Mouse (Mus musculus): ENCODE results near the gene Uvrag.

The Uvrag gene

GRCm38 (mm10) chr7:98916581-98916980, 224.4 kb downstream of the Uvrag start:
- no peak for DNase-seq

- peak; percentile 35 for DNase-seq
Observed at GRCm38 (mm10) chr7:98912953-98913360, 228.0 kb downstream of the Uvrag start.

- no peak for DNase-seq
Observed at GRCm38 (mm10) chr7:98911276-98911675, 229.7 kb downstream of the Uvrag start.

- no peak for DNase-seq
Observed at GRCm38 (mm10) chr7:98910712-98911111, 230.2 kb downstream of the Uvrag start.

GRCm38 (mm10) chr7:98910164-98910563, 230.8 kb downstream of the Uvrag start:
- no peak for DNase-seq

GRCm38 (mm10) chr7:98907476-98907875, 233.5 kb downstream of the Uvrag start:
- DNase-seq = no peak

- peak; percentile 46 for DNase-seq
Observed at GRCm38 (mm10) chr7:98904659-98905362, 236.1 kb downstream of the Uvrag start.

- DNase-seq = peak; percentile 35
Observed at GRCm38 (mm10) chr7:98903884-98904283, 237.1 kb downstream of the Uvrag start.

- DNase-seq = no peak
Observed at GRCm38 (mm10) chr7:98901120-98901519, 239.8 kb downstream of the Uvrag start.

- DNase-seq = peak; percentile 56
Observed at GRCm38 (mm10) chr7:98899815-98900214, 241.1 kb downstream of the Uvrag start.

- no peak for DNase-seq
Observed at GRCm38 (mm10) chr7:98897323-98897722, 243.6 kb downstream of the Uvrag start.

- DNase-seq = no peak
Observed at GRCm38 (mm10) chr7:98895501-98896095, 245.3 kb downstream of the Uvrag start.

- DNase-seq = no peak
Observed at GRCm38 (mm10) chr7:98894768-98895167, 246.2 kb downstream of the Uvrag start.

GRCm38 (mm10) chr7:98894305-98894704, 246.6 kb downstream of the Uvrag start:
- DNase-seq = no peak

GRCm38 (mm10) chr7:98893144-98893543, 247.8 kb downstream of the Uvrag start:
- DNase-seq = no peak

- no peak for DNase-seq
Observed at GRCm38 (mm10) chr7:98889211-98889610, 251.7 kb downstream of the Uvrag start.

- DNase-seq = no peak
Observed at GRCm38 (mm10) chr7:98888810-98889209, 252.1 kb downstream of the Uvrag start.

- no peak for DNase-seq
Observed at GRCm38 (mm10) chr7:98887811-98888261, 253.1 kb downstream of the Uvrag start.

- peak; percentile 28 for DNase-seq
Observed at GRCm38 (mm10) chr7:98881887-98882286, 259.1 kb downstream of the Uvrag start.

GRCm38 (mm10) chr7:98879176-98879575, 261.8 kb downstream of the Uvrag start:
- no peak for DNase-seq

- no peak for DNase-seq
Observed at GRCm38 (mm10) chr7:98876119-98876518, 264.8 kb downstream of the Uvrag start.

- DNase-seq = no peak
Observed at GRCm38 (mm10) chr7:98875390-98875990, 265.5 kb downstream of the Uvrag start.

GRCm38 (mm10) chr7:98874411-98874951, 266.5 kb downstream of the Uvrag start:
- peak; percentile 46 for DNase-seq

- DNase-seq = no peak
Observed at GRCm38 (mm10) chr7:98873316-98873715, 267.6 kb downstream of the Uvrag start.
